Mouse (Mus musculus) embryonic fibroblast, embryonic 13.5 days (primary cell): ENCODE data around the gene Gabbr2. TPM values are rescaled to one million over a fixed set of nuclear protein-coding genes. Genes with fewer than 3 reads are reported as not detected.

Experiments
- H3K27ac ChIP-seq: 2 replicates; pipeline ENCODE4 v1.5.1; 2012; ENCODE audit warnings: low read length, control low read depth, inconsistent platforms; ENCODE audit not compliant: insufficient read depth
- H3K4me1 ChIP-seq: 2 replicates; pipeline ENCODE4 v1.6.1; 2011; ENCODE audit warnings: low read length; ENCODE audit not compliant: control insufficient read depth, insufficient read depth
- H3K4me3 ChIP-seq: 2 replicates; pipeline ENCODE4 v1.5.1; 2011; ENCODE audit warnings: mild to moderate bottlenecking, control low read depth, low read length; ENCODE audit not compliant: insufficient read depth
- CTCF ChIP-seq: IDR thresholded peaks from 2 replicates; pipeline ENCODE4 v1.5.1; 2011; ENCODE audit warnings: mild to moderate bottlenecking, control low read depth, low read length, moderate library complexity, borderline replicate concordance; ENCODE audit not compliant: insufficient read depth
- POLR2A ChIP-seq: IDR thresholded peaks from 2 replicates; pipeline ENCODE4 v1.6.1; 2011; ENCODE audit warnings: low read depth, mild to moderate bottlenecking, control low read depth, low read length, moderate library complexity
- polyA plus RNA-seq: library from polyadenylated mRNA; stranded (reverse); fragments of >200 nt; gene quantifications from 2 replicates; pipeline ENCODE4 v1.2.4, GENCODE M21; 2011; ENCODE audit warnings: low read depth; ENCODE audit not compliant: missing spikeins, insufficient read length

Gabbr2 gene
- polyA plus RNA-seq, 1 experiment = 0.30 TPM

DNA sequence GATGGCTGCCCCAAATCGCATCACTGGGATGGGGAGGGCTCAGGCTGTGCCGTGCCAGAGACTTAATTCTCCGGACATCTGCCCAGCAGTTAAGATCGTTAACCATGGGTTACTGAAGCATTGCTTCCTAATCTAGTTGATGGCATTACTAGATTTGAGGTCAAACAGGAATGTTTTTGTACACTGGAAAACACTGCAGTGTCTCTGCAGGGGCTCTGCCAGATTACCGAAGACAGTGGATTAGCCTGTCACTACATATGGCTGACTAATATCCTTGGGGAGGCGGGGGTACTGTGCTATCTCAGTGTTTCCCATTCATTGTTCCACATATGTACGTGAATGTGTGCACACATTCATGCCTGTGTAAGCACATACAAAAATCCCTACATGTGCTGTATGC is 225.3 kb downstream of the Gabbr2 start:
- Histone ChIP-seq H3K27ac (no peak overlapping the region), H3K4me1 (no peaks in the 10 kb centered on the region), H3K4me3 (no peak overlapping the region)
- TF ChIP-seq CTCF (no peak), POLR2A (no peak)

GRCm38 (mm10) chr4:46759838-46760237 is 231.8 kb downstream of the Gabbr2 start:
- Histone ChIP-seq H3K27ac (no peak overlapping the region), H3K4me1 (no peaks in the 10 kb centered on the region), H3K4me3 (no peak overlapping the region)
- TF ChIP-seq POLR2A (no peak), CTCF (no peak)

DNA sequence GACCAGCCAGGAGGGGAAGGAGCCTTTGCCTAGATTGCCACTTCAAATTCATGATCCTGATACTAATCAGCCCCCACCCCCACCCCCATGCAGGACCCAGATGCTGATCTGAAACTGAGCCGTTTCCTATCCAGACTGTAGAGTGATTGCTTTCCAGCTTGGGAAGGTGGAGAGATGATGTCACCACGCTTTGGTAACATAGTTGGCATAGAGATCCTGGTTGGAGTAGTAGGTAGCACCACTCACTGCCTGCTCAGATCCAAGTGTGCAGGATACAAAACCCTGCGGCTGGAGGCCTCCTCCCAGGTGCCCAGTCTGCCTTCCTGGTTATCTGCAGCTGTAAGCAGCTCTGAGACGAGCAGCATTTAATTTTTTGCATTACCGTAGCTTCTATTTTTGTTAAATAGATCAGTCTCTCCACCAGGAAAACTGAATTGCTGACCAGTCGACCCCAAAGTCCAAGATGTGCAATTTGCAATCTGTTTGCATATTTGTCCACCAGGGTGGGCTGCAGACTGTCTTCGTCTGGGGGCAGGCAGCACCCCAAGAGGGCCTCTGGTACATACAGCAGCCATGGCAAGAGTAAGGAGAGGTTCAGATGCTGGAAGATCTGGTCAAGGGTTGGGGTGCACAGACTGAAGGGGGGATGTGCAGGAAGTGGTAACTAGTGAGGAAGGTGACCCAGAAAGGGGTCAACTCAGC is 233.2 kb downstream of the Gabbr2 start:
- Histone ChIP-seq H3K4me1 (no peaks in the 10 kb centered on the region), H3K27ac (no peak overlapping the region), H3K4me3 (no peak overlapping the region)
- TF ChIP-seq POLR2A = no peak
- TF ChIP-seq CTCF = no peak

DNA sequence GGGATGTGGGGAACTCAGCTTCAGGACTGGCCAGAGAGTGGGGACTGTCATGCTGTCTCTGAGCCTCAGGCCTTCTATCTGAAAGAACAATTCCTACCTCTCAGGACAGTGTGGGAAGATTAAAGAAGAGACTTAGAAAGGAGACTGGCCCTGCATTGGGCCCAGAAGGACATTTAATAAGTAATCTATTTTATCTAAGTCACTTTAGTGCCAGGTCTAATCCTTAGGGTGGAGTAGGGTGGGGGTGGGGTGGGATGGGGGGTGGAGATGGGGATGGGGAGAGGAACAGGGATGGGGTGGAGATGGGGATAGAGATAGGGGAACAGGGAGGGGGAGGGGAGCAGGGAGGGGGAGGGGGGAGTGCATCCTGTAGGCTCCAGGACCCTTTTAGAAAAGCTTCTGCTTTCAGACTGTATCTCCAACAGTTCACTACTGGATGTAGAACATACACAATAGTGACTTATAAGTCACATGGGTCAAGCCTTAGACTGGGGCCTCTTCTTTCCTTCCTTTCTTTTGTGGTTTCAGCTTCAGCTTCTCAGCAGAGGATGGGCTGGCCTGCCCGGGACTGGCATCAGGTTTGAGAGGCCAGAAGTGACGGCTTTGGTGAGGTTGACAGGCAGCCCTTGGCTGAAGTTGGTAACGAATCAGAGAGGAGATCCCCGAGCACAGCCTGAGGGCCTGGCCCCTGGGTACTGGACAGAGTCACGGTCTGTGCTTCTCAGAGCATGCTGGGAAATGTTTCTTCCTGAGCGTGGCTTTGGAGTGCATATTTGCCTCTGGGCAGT is 237.1 kb downstream of the Gabbr2 start:
- Histone ChIP-seq H3K4me3 (no peak overlapping the region), H3K27ac (no peak overlapping the region), H3K4me1 (no peaks in the 10 kb centered on the region)
- TF ChIP-seq POLR2A (no peak), CTCF (no peak)

- H3K27ac ChIP-seq = no peak overlapping the region
- no peak for TF ChIP-seq CTCF
- no peak for TF ChIP-seq POLR2A
- H3K4me3 ChIP-seq = no peak overlapping the region
- no peaks in the 10 kb centered on the region for H3K4me1 ChIP-seq
Observed at GRCm38 (mm10) chr4:46752306-46752705, 239.4 kb downstream of the Gabbr2 start.

DNA sequence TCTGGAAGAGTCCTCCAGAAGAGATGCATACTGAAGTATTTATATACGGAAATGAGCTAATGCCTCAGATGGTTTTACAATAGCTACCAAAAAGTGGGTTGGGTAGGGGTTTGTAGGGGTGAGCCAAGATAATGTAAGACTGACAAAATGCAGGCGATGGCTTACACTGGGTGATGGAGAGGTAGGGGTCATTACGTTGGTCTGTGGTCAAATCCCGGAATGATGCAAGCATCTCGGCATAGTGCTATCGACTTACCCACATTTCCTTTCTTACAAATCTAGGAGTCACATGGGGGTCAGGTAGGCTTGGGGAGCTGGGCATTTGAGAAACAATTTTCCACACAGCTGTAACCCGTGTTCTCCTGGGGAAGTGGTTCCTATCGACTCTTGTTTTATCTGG is 242.7 kb downstream of the Gabbr2 start:
- Histone ChIP-seq H3K4me3 (no peak overlapping the region), H3K27ac (no peak overlapping the region), H3K4me1 (no peaks in the 10 kb centered on the region)
- TF ChIP-seq CTCF (no peak), POLR2A (no peak)

DNA sequence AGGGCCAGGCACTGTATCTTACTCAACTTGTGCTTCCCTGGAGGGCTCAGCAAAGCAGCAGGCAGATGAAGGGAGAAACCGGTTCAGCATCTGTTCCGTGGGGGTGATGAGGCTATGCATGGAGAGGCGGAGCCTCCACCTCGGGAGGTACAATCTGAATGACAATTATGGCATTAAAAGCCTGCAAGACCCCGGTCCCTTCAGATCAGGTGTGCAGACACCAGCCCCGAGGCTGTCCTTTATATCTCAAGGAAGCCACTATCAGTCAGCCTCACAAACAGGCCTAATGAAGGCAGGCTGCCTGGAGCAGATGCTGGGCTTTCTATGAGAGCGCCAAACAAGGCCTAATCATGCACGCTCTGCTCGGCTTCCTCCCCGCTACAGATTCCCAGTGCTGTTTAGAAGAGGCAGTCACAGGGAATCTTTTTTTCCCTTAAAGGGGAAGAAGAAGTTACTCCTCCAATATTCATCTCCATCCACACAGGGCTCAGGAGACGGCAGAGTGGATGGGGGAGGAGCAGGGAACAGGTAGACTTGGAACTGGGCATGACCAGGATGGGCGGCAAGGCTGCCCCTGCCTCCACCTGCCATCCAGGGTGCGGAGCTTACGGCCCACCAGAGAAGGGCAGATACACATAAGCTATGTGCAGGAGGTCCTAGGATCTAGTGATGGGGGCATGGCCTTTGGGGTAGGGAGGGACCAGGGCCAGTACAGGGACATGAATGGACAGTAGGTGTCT is 244.5 kb downstream of the Gabbr2 start:
- no peak overlapping the region for H3K27ac ChIP-seq
- TF ChIP-seq CTCF (no peak), POLR2A (no peak)
- H3K4me3 ChIP-seq = no peak overlapping the region
- no peaks in the 10 kb centered on the region for H3K4me1 ChIP-seq

- H3K4me3 ChIP-seq = no peak overlapping the region
- H3K27ac ChIP-seq = no peak overlapping the region
- TF ChIP-seq POLR2A (no peak), CTCF (no peak)
- H3K4me1 ChIP-seq = no peaks in the 10 kb centered on the region
Observed at GRCm38 (mm10) chr4:46745536-46745935, 246.1 kb downstream of the Gabbr2 start.

DNA sequence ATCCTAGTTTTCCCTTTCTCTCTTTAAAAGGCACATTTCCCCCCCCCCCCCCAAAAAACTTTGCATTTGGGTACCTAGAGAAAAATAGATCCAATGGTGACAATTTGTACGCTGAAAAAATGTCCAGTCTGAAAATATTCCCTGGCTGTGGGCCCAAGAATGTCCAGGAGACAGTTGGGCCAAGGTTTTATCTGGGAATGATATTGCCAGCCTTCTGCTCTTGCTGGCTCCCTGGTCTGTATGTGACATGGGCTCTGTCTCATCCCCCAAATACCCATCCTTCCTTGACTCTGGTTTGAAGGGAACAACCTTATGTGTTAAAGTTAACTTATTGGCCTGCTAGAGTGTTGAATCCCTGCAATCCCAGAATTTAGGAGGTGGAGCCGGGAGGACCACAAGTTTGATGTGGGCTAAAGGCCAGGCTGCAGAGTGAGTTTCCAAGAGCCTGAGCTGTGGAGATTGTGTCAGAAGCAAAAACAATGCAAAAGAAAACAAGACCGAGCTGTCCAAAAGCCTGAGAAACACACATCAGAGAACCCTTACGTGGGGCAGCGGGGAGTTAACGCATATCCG is 247.0 kb downstream of the Gabbr2 start:
- H3K4me1 ChIP-seq = no peaks in the 10 kb centered on the region
- H3K27ac ChIP-seq = no peak overlapping the region
- TF ChIP-seq CTCF (no peak), POLR2A (no peak)
- H3K4me3 ChIP-seq = no peak overlapping the region
